Mouse (Mus musculus): ENCODE results near the gene Yaf2.

GRCm38 (mm10) chr15:93325360-93325759 lies 11.4 kb downstream of the Yaf2 start:
- TF ChIP-seq CTCF (IDR thresholded peaks at IDR 0.05; ENCODE audit: extremely low read depth, insufficient read length, insufficient replicate concordance, low read depth, low read length) (no peak), POLR2A (IDR thresholded peaks at IDR 0.05; ENCODE audit: low read depth, low read length) (no peak)

Measured in small intestine, adult 2 months (tissue).